Mouse (Mus musculus) right cerebral cortex, postnatal 4 days (tissue): ENCODE measurements around the gene Alpi.

Source experiments
- DNase-seq: peaks from one replicate; pipeline ENCODE4 v3.0.0-alpha.2; 2022

The Alpi gene

DNA sequence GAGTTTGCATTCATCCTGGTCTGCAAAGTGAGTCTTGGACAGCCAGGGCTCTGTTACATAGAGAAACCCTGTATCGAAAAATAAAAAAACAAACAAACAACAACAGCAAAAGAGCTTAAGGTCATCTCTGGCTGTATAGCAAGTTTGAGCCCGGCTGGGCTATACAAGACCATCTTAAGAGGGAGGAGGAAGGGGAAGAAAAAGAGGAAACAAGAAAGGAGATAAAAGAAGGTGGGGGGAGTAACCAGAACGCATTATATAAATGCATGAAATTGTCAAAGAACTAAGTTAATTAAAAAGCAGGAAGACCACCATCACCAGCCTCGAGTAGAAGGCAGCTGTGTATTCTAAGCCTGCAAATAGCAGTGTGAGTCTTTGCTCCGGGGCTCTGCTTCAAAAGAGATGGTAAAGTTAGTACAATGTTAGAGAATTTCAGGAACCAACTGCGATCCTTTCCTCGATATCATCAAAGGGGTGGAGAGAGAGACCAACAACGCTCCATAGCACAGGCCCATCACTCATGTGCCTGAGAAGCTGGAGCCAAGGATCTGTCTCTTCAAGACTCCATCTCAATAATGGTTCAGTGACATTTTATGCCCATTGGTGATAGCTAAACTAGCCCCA lies 42.3 kb downstream of the Alpi start:
- no peak for DNase-seq

DNA sequence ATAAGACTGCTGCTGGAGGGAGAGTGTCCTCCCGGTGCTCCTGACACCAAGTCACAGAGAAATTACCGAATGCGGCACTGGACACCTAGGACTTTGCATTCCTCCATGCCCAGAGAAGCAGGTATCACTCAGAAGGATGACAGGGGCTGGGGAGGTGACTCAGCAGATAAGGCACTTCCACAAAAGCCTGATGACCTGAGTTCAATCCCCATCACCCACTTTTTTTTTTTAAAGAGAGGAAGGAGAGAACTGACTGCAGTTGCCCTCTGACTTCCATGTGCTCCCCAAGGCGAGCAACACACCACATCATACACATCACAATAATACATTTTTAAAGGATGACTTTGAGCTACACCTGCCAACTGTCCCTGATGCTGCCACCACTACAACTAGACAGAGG lies 44.3 kb downstream of the Alpi start:
- DNase-seq: no peak

DNA sequence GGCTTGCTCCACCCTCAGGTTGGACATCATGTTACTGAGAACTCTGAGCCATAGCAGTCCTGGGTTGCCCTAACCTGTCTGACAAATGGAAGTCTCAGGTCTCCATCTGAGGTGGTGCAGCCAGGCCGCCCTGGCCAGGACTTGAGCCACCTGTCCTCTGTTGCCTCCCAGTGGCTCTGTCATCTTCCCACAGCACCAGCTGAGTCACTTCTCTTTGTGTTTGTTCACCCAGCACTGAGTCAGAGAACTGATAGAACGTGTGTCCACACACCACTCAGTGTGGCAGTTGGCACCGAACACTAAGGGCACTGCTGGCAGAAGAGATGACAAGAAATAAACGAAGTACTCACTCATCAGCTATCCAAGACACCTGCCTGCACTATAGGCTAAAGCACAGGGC lies 50.0 kb downstream of the Alpi start:
- DNase-seq: no peak

DNA sequence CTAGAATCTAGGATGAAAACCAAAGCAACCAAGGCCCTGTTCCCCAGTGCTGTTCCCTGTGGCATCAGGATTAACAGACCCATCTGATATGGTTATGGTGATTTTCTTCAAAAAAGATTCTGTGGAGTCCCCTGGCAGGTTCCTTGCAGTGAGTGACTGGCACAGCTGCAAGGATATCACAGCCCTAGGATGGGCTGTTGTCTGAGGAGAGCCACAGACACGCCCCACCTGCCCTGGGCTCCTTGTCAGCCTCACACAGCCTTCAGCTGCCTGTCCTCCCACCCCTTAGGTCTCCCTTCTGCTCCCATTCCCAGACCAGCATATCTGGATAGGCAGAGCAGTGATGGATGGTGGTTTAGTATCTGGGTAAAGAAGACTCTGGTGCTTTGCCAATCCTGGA lies 50.7 kb downstream of the Alpi start:
- DNase-seq: no peak

DNA sequence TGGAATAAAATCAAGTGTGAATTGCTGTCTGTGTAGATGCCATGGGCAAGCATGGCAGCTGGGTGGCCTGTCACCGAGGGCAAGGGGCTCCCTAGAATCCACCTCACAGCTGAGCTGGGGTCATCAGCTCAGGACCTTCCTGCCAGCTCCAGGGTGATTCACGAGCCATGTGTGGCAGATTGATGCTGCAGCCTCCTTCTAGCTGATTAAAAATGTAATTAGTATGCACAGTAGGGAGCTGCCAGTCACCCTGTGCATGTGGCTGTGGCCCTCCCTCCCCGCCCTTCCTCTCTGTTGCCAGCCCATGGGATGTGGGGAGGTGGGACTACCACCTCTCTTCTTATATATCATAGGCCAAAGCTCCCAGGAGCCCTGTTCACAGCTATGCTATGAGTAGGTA lies 51.3 kb downstream of the Alpi start:
- no peak for DNase-seq
